Mouse (Mus musculus) heart, adult 9 months (tissue): ENCODE measurements around the gene Tpra1.

Experiments used
- DNase-seq, 2 experiments: peaks; one replicate each; pipeline ENCODE4 v3.0.0; 2022; ENCODE audit warnings: low spot score in 2 of 2

Tpra1 gene

GRCm38 (mm10) chr6:88890832-88891231 lies 11.2 kb upstream of the Tpra1 start:
- no peak for DNase-seq

GRCm38 (mm10) chr6:88893559-88893958 lies 8.5 kb upstream of the Tpra1 start:
- DNase-seq: no peak

- no peak for DNase-seq
Measured at GRCm38 (mm10) chr6:88895943-88896342, 6.1 kb upstream of the Tpra1 start.

- no peak for DNase-seq
Measured at GRCm38 (mm10) chr6:88897246-88897645, 4.8 kb upstream of the Tpra1 start.

- DNase-seq: peak; percentile 92 to 93
Measured at GRCm38 (mm10) chr6:88898534-88899048, 3.5 kb upstream of the Tpra1 start, which contains the start of gene Mcm2. Gene Mcm2, minus strand, starts transcription at chr6:88898780.

GRCm38 (mm10) chr6:88899086-88899485 lies 3.0 kb upstream of the Tpra1 start:
- DNase-seq: no peak

- no peak for DNase-seq
Measured at GRCm38 (mm10) chr6:88899628-88900027, 2.4 kb upstream of the Tpra1 start.

GRCm38 (mm10) chr6:88901471-88901870 lies 580 bp upstream of the Tpra1 start:
- no peak for DNase-seq

GRCm38 (mm10) chr6:88903708-88904107 lies 1.7 kb downstream of the Tpra1 start:
- no peak for DNase-seq

GRCm38 (mm10) chr6:88904456-88904974 lies 2.5 kb downstream of the Tpra1 start:
- DNase-seq: no peak

- no peak for DNase-seq
Measured at GRCm38 (mm10) chr6:88905042-88905441, 3.0 kb downstream of the Tpra1 start.

- peak; percentile 63 to 69 for DNase-seq
Measured at GRCm38 (mm10) chr6:88906369-88907108, 4.5 kb downstream of the Tpra1 start.

- no peak for DNase-seq
Measured at GRCm38 (mm10) chr6:88909151-88909550, 7.1 kb downstream of the Tpra1 start.

GRCm38 (mm10) chr6:88913022-88913421 lies 11.0 kb downstream of the Tpra1 start:
- DNase-seq: peak in 1 of 2 experiments; percentile 38

- no peak for DNase-seq
Measured at GRCm38 (mm10) chr6:88913440-88913839, 11.4 kb downstream of the Tpra1 start.

- DNase-seq: peak in 1 of 2 experiments; percentile 63
Measured at GRCm38 (mm10) chr6:88914799-88915198, 12.7 kb downstream of the Tpra1 start.

- DNase-seq: peak; percentile 51 to 58
Measured at GRCm38 (mm10) chr6:88915510-88915909, 13.5 kb downstream of the Tpra1 start.

GRCm38 (mm10) chr6:88916153-88916552 lies 14.1 kb downstream of the Tpra1 start:
- no peak for DNase-seq

- no peak for DNase-seq
Measured at GRCm38 (mm10) chr6:88918802-88919201, 16.8 kb downstream of the Tpra1 start.

GRCm38 (mm10) chr6:88924502-88925275 lies 22.6 kb downstream of the Tpra1 start:
- peak; percentile 77 to 78 for DNase-seq

- DNase-seq: no peak
Measured at GRCm38 (mm10) chr6:88925640-88926205, 23.7 kb downstream of the Tpra1 start.

- DNase-seq: peak; percentile 62 to 79
Measured at GRCm38 (mm10) chr6:88926870-88927269, 24.8 kb downstream of the Tpra1 start.
